Mouse (Mus musculus): Measurements from ENCODE around the gene Luc7l3. TPM values are rescaled to one million over a fixed set of nuclear protein-coding genes. Genes with fewer than 3 reads are reported as not detected.

Gene Luc7l3
- total and polyA plus RNA-seq, 3 experiments: 47.3 to 90.5 (median 54.7) TPM

DNA sequence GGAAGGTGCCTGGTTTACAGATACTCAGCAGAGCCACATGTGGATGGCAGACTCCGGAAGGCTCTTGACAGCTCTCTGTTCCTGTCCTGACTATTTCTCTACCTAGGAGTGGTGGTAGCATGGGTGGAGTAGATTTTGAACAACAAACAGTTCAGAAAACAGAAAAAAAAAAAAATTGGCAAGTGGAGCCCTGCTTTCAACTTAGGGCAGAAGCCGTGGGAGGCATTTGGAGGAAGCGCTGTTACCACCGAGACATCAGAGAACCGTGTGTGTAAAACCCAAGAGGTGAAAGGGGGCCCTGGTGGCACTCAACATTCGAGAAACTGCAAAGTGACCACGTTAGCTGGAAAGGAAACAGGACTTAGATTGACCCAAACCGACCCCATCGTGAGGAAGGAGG, 68.6 kb downstream of the Luc7l3 start:
- Histone ChIP-seq H3K9ac (ENCODE audit: control insufficient read depth, low read depth, low read length, poor library complexity, severe bottlenecking) (no peak overlapping the region), H3K79me2 (ENCODE audit: control insufficient read depth, insufficient read depth, low read length, poor library complexity) (no peaks in the 10 kb centered on the region), H3K4me1 (ENCODE audit: control insufficient read depth in 1 of 2, insufficient read depth in 2 of 2, low read length in 2 of 2) (no peaks in the 10 kb centered on the region), H3K36me3 (ENCODE audit: control insufficient read depth in 1 of 2, insufficient read depth in 2 of 2, low read length in 2 of 2) (no peaks in the 10 kb centered on the region), H3K9me3 (replicated peaks; ENCODE audit: insufficient read depth, low read length) (no peaks in the 10 kb centered on the region), H3K27me3 (ENCODE audit: control insufficient read depth in 1 of 2, insufficient read depth in 2 of 2, low read length in 2 of 2) (peaks cover 17 to 20% of the 10 kb centered on the region in 2 experiments), H3K4me3 (ENCODE audit: control insufficient read depth in 1 of 2, insufficient read depth in 1 of 2, low read depth in 2 of 2, low read length in 2 of 2) (no peak overlapping the region), H3K27ac (ENCODE audit: control insufficient read depth, low read depth, low read length) (no peak overlapping the region)
- no peak for TF ChIP-seq CHD1 (IDR thresholded peaks at IDR 0.05; ENCODE audit: low read depth, low read length)
- TF ChIP-seq TCF12 (IDR thresholded peaks at IDR 0.05; ENCODE audit: low read depth, low read length): no peak
- no peak for TF ChIP-seq CHD2 (IDR thresholded peaks at IDR 0.05; ENCODE audit: low read length)
- no peak for TF ChIP-seq BHLHE40 (IDR thresholded peaks at IDR 0.05; ENCODE audit: borderline replicate concordance, low read depth, low read length)
- TF ChIP-seq JUND (IDR thresholded peaks at IDR 0.05; ENCODE audit: low read depth, low read length): no peak
- no peak for TF ChIP-seq EP300 (IDR thresholded peaks at IDR 0.05; ENCODE audit: low read depth in 1 of 2, low read length in 2 of 2)
- no peak for TF ChIP-seq CTCF (IDR thresholded peaks at IDR 0.05 in 2 of 3, conservative IDR thresholded peaks at IDR 0.05 in 1 of 3; ENCODE audit: control insufficient read depth in 1 of 3, insufficient read depth in 1 of 3, low read depth in 2 of 3, low read length in 3 of 3, poor library complexity in 1 of 3, severe bottlenecking in 1 of 3)
- TF ChIP-seq NRF1 (IDR thresholded peaks at IDR 0.05; ENCODE audit: insufficient read depth, low read depth, low read length, poor library complexity, severe bottlenecking): no peak
- TF ChIP-seq ZKSCAN1 (IDR thresholded peaks at IDR 0.05; ENCODE audit: low read depth, low read length): no peak
- TF ChIP-seq POLR2AphosphoS2 (IDR thresholded peaks at IDR 0.05; ENCODE audit: low read length): no peak
- no peak for TF ChIP-seq TAL1 (IDR thresholded peaks at IDR 0.05; ENCODE audit: low read length)
- DNase-seq (ENCODE audit: low read depth, low spot score): no peak

DNA sequence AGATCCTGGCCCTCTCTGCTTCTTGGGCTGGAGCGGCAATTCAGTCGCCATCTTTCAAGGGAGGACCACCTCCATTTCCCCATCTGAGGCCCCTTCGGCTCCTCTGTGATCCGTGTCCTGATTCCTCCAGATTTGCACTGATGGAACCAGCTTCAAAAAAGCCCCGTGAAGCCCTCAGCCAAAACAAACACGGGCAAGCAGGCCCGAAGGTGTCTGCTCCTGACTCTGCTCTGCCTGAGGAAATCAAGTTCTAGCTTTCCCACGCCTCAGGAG, 75.1 kb downstream of the Luc7l3 start:
- Histone ChIP-seq H3K9me3 (replicated peaks; ENCODE audit: insufficient read depth, low read length) (no peaks in the 10 kb centered on the region), H3K9ac (ENCODE audit: control insufficient read depth, low read depth, low read length, poor library complexity, severe bottlenecking) (no peak overlapping the region), H3K36me3 (ENCODE audit: control insufficient read depth in 1 of 2, insufficient read depth in 2 of 2, low read length in 2 of 2) (no peaks in the 10 kb centered on the region), H3K79me2 (ENCODE audit: control insufficient read depth, insufficient read depth, low read length, poor library complexity) (no peaks in the 10 kb centered on the region), H3K4me3 (ENCODE audit: control insufficient read depth in 1 of 2, insufficient read depth in 1 of 2, low read depth in 2 of 2, low read length in 2 of 2) (no peak overlapping the region), H3K27ac (ENCODE audit: control insufficient read depth, low read depth, low read length) (no peak overlapping the region), H3K27me3 (ENCODE audit: control insufficient read depth in 1 of 2, insufficient read depth in 2 of 2, low read length in 2 of 2) (peaks cover 29 to 33% of the 10 kb centered on the region in 2 experiments), H3K4me1 (ENCODE audit: control insufficient read depth in 1 of 2, insufficient read depth in 2 of 2, low read length in 2 of 2) (no peaks in the 10 kb centered on the region)
- no peak for DNase-seq (ENCODE audit: low read depth, low spot score)
- TF ChIP-seq USF2 (IDR thresholded peaks at IDR 0.05; ENCODE audit: borderline replicate concordance in 1 of 2, insufficient read depth in 1 of 2, low read depth in 1 of 2, low read length in 2 of 2): no peak
- TF ChIP-seq TBP (IDR thresholded peaks at IDR 0.05; ENCODE audit: low read depth, low read length): no peak
- TF ChIP-seq TCF12 (IDR thresholded peaks at IDR 0.05; ENCODE audit: low read depth, low read length): no peak
- TF ChIP-seq ZKSCAN1 (IDR thresholded peaks at IDR 0.05; ENCODE audit: low read depth, low read length): no peak
- no peak for TF ChIP-seq SMC3 (IDR thresholded peaks at IDR 0.05; ENCODE audit: low read depth, low read length)
- no peak for TF ChIP-seq RCOR1 (IDR thresholded peaks at IDR 0.05; ENCODE audit: low read depth, low read length)
- no peak for TF ChIP-seq POLR2AphosphoS5 (IDR thresholded peaks at IDR 0.05; ENCODE audit: borderline replicate concordance, low read depth, low read length)
- TF ChIP-seq POLR2AphosphoS2 (IDR thresholded peaks at IDR 0.05; ENCODE audit: low read length): no peak
- TF ChIP-seq KAT2A (conservative IDR thresholded peaks at IDR 0.05; ENCODE audit: low read depth, low read length): no peak
- no peak for TF ChIP-seq UBTF (IDR thresholded peaks at IDR 0.05; ENCODE audit: borderline replicate concordance, insufficient read depth, low read depth, low read length)
- no peak for TF ChIP-seq ZNF384 (IDR thresholded peaks at IDR 0.05; ENCODE audit: low read depth, low read length)
- no peak for TF ChIP-seq JUND (IDR thresholded peaks at IDR 0.05; ENCODE audit: low read depth, low read length)
- TF ChIP-seq CHD1 (IDR thresholded peaks at IDR 0.05; ENCODE audit: low read depth, low read length): no peak
- no peak for TF ChIP-seq USF1 (IDR thresholded peaks at IDR 0.05; ENCODE audit: low read depth, low read length)
- TF ChIP-seq ZC3H11A (IDR thresholded peaks at IDR 0.05; ENCODE audit: low read depth, low read length): no peak
- TF ChIP-seq EP300 (IDR thresholded peaks at IDR 0.05; ENCODE audit: low read depth in 1 of 2, low read length in 2 of 2): no peak
- no peak for TF ChIP-seq TAL1 (IDR thresholded peaks at IDR 0.05; ENCODE audit: low read length)
- no peak for TF ChIP-seq GABPA (IDR thresholded peaks at IDR 0.05; ENCODE audit: low read depth, low read length)

Data from MEL (cell line).